Mouse (Mus musculus): ENCODE data around the gene Stfa3.
"Not testable (repeated sequence)": the region's sequence is repeated elsewhere in the genome, so short reads cannot be mapped to it uniquely, and the experiment has no call there.

- not testable (repeated sequence) for TF ChIP-seq EP300, CTCF (IDR thresholded peaks at IDR 0.05; ENCODE audit: low read depth)
Measured at GRCm38 (mm10) chr16:36420979-36421378, 34.2 kb downstream of the Stfa3 start.
